Mouse (Mus musculus) midbrain, embryonic 14.5 days (tissue): ENCODE data around the gene March9. TPM values are rescaled to one million over a fixed set of nuclear protein-coding genes. Genes with fewer than 3 reads are reported as not detected.

Source experiments
- ATAC-seq: fragments of 200-750 bp; cut with Nextera tagmentation; 2 replicates; pipeline ENCODE4 v1.8.0; 2017; ENCODE audit warnings: moderate number of reproducible peaks, moderate library complexity; ENCODE audit not compliant: low FRiP score, low TSS enrichment
- DNase-seq: peaks from one replicate; pipeline ENCODE4 v3.0.0-alpha.2; 2015
- H3K27ac ChIP-seq: fragments of 300-500 bp; sonication (generic); replicated peaks from 2 replicates; pipeline ENCODE4 v1.5.1; 2014; ENCODE audit warnings: mild to moderate bottlenecking, low read depth, low read length, moderate library complexity
- H3K27me3 ChIP-seq: fragments of 300-500 bp; sonication (generic); 2 replicates; pipeline ENCODE4 v1.6.1; 2014; ENCODE audit warnings: low read length, control low read depth, mixed read lengths; ENCODE audit not compliant: control insufficient read depth, insufficient read depth
- H3K36me3 ChIP-seq: fragments of 300-500 bp; sonication (generic); 2 replicates; pipeline ENCODE4 v1.6.1; 2014; ENCODE audit warnings: low read length, control low read depth; ENCODE audit not compliant: control insufficient read depth, insufficient read depth
- H3K4me1 ChIP-seq: fragments of 300-500 bp; sonication (generic); 2 replicates; pipeline ENCODE4 v1.6.1; 2014; ENCODE audit warnings: mild to moderate bottlenecking, antibody characterized with exemption, low read length, control low read depth; ENCODE audit not compliant: control insufficient read depth, insufficient read depth
- H3K4me2 ChIP-seq: fragments of 300-500 bp; sonication (generic); 2 replicates; pipeline ENCODE4 v1.6.1; 2014; ENCODE audit warnings: mild to moderate bottlenecking, low read length, moderate library complexity
- H3K4me3 ChIP-seq: fragments of 300-500 bp; sonication (generic); replicated peaks from 2 replicates; pipeline ENCODE4 v1.5.1; 2014; ENCODE audit warnings: low read depth, low read length
- H3K9ac ChIP-seq: fragments of 300-500 bp; sonication (generic); replicated peaks from 2 replicates; pipeline ENCODE4 v1.6.1; 2014; ENCODE audit warnings: mild to moderate bottlenecking, low read length, moderate library complexity
- H3K9me3 ChIP-seq: fragments of 300-500 bp; sonication (generic); 2 replicates; pipeline ENCODE4 v1.6.1; 2016; ENCODE audit warnings: low read length, control low read depth, mixed read lengths; ENCODE audit not compliant: control insufficient read depth
- WGBS: fragments of 180-500 bp; shearing (Covaris S2); extraction: QIAGEN DNeasy Blood & Tissue Kit; methylation state at CpG from one replicate; pipeline ENCODE4 v1.1.7; 2014; 5-methylcytosine and 5-hydroxymethylcytosine counted together
- polyA plus RNA-seq: library from polyadenylated mRNA; unstranded; fragments of >200 nt; fragmentation: Nextera tagmentation; extraction: Ambion mirVana; gene quantifications from 2 replicates; pipeline ENCODE4 v1.2.1, GENCODE M21; 2014

The March9 gene
- polyA plus RNA-seq, 1 experiment from 2014 or later, result 11.8 TPM

- 67% methylated on average over 5 of the region's 5 CpGs for WGBS
- Histone ChIP-seq H3K27me3 (no peaks in the 10 kb centered on the region), H3K4me2 (no peak overlapping the region), H3K27ac (no peak overlapping the region), H3K36me3 (no peaks in the 10 kb centered on the region), H3K9ac (no peak overlapping the region), H3K9me3 (no peaks in the 10 kb centered on the region), H3K4me3 (no peak overlapping the region), H3K4me1 (no peaks in the 10 kb centered on the region)
- ATAC-seq (no peak), DNase-seq (no peak)
Measured at GRCm38 (mm10) chr10:127016488-127016887, 43.5 kb downstream of the March9 start.

Other genes with a start within 250 kb of the March9 start
- 13.6 and 14.1 TPM in 2 replicates for gene Atp23, start 158.8 kb downstream of the March9 start, polyA plus RNA-seq
- 19.1 and 26.2 TPM in 2 replicates for gene Ctdsp2, start 81.5 kb downstream of the March9 start, polyA plus RNA-seq
- 1.9 and 2.1 TPM in 2 replicates for gene Avil, start 59.5 kb downstream of the March9 start, polyA plus RNA-seq
- gene Tsfm, start 29.3 kb downstream of the March9 start, polyA plus RNA-seq, result 56.0 and 64.9 TPM in 2 replicates
- gene Mettl1, start 18.8 kb downstream of the March9 start, polyA plus RNA-seq, result 17.4 and 20.8 TPM in 2 replicates
- gene Eef1akmt3, start 18.7 kb downstream of the March9 start, polyA plus RNA-seq, result 0.08 and 0.22 TPM in 2 replicates
- not detected in 2 replicates for gene Cyp27b1, start 11.9 kb downstream of the March9 start, polyA plus RNA-seq
- gene Cdk4, start 3.4 kb upstream of the March9 start, polyA plus RNA-seq, result 1,072 and 1,231 TPM in 2 replicates
- 67.7 and 71.7 TPM in 2 replicates for gene Tspan31, start 10.1 kb upstream of the March9 start, polyA plus RNA-seq
- 8.1 and 13.1 TPM in 2 replicates for gene Agap2, start 15.1 kb upstream of the March9 start, polyA plus RNA-seq
- gene Os9, start 60.9 kb upstream of the March9 start, polyA plus RNA-seq, result 82.1 and 82.7 TPM in 2 replicates
- 66.8 and 74.1 TPM in 2 replicates for gene B4galnt1, start 105.0 kb upstream of the March9 start, polyA plus RNA-seq
- gene Slc26a10, start 120.5 kb upstream of the March9 start, polyA plus RNA-seq, result 0.58 and 0.66 TPM in 2 replicates
- 19.0 and 19.6 TPM in 2 replicates for gene Arhgef25, start 129.9 kb upstream of the March9 start, polyA plus RNA-seq
- 219 and 244 TPM in 2 replicates for gene Dtx3, start 135.5 kb upstream of the March9 start, polyA plus RNA-seq
- 12.5 and 14.6 TPM in 2 replicates for gene Pip4k2c, start 151.4 kb upstream of the March9 start, polyA plus RNA-seq
- gene Kif5a, start 203.2 kb upstream of the March9 start, polyA plus RNA-seq, result 75.3 and 94.7 TPM in 2 replicates
- gene Dctn2, start 206.2 kb upstream of the March9 start, polyA plus RNA-seq, result 295 and 323 TPM in 2 replicates
- 17.4 and 18.0 TPM in 2 replicates for gene Mbd6, start 228.8 kb upstream of the March9 start, polyA plus RNA-seq